Mouse (Mus musculus) CH12.LX (cell line): ENCODE results near the gene Ankrd66. TPM values are rescaled to one million over a fixed set of nuclear protein-coding genes. Genes with fewer than 3 reads are reported as not detected.

ENCODE experiments used
- DNase-seq: peaks from one replicate; pipeline ENCODE4 v3.0.0-alpha.2; 2013; ENCODE audit errors: extremely low read depth
- H3K27ac ChIP-seq: 2 replicates; pipeline ENCODE4 v1.5.1; 2012; ENCODE audit warnings: low read depth, mild to moderate bottlenecking, control low read depth, moderate library complexity; ENCODE audit not compliant: insufficient read depth
- H3K27me3 ChIP-seq: replicated peaks from 2 replicates; pipeline ENCODE3; 2012; ENCODE audit warnings: inconsistent platforms
- H3K36me3 ChIP-seq, 2 experiments: replicated peaks in 1 of 2; 2 replicates each; pipeline versions ENCODE3 to v1.6.1; 2012; ENCODE audit warnings: inconsistent platforms in 1 of 2, low read length in 1 of 2, mild to moderate bottlenecking in 1 of 2, mixed read lengths in 1 of 2, moderate library complexity in 1 of 2; ENCODE audit not compliant: control insufficient read depth in 1 of 2, insufficient read depth in 1 of 2
- H3K4me1 ChIP-seq, 2 experiments: 2 replicates each; pipeline ENCODE4 v1.6.1; 2012; ENCODE audit warnings: inconsistent platforms in 1 of 2, moderate library complexity in 1 of 2; ENCODE audit not compliant: insufficient read depth in 2 of 2, control insufficient read depth in 1 of 2
- H3K4me2 ChIP-seq: 2 replicates; pipeline ENCODE4 v1.6.1; 2012; ENCODE audit warnings: low read depth, mild to moderate bottlenecking, control low read depth; ENCODE audit not compliant: poor library complexity, insufficient read depth, severe bottlenecking
- H3K4me3 ChIP-seq, 3 experiments: fragments of 150-350 bp in 1 of 3; sonication (generic) in 1 of 3; replicated peaks in 1 of 3; 2 replicates each; pipeline versions ENCODE3 to v1.5.1; 2011 to 2012; ENCODE audit warnings: low read depth in 2 of 3, low read length in 2 of 3, mild to moderate bottlenecking in 2 of 3, moderate library complexity in 2 of 3, control low read depth in 1 of 3, improper control_type of control experiment in 1 of 3, inconsistent platforms in 1 of 3, mixed read lengths in 1 of 3; ENCODE audit not compliant: poor library complexity in 1 of 3
- H3K79me2 ChIP-seq: replicated peaks from 2 replicates; pipeline ENCODE4 v1.6.1; 2012; ENCODE audit warnings: mild to moderate bottlenecking, moderate library complexity; ENCODE audit not compliant: control insufficient read depth, poor library complexity, insufficient read depth, severe bottlenecking; ENCODE audit errors: extremely low read depth
- H3K9ac ChIP-seq: 2 replicates; pipeline ENCODE4 v1.6.1; 2012; ENCODE audit warnings: low read depth, mild to moderate bottlenecking, control low read depth, moderate library complexity; ENCODE audit not compliant: insufficient read depth
- H3K9me3 ChIP-seq: replicated peaks from 2 replicates; pipeline ENCODE3; 2012; ENCODE audit warnings: low read length, inconsistent platforms, mixed read lengths
- BHLHE40 ChIP-seq: IDR thresholded peaks from 2 replicates; pipeline ENCODE4 v1.6.1; 2011; ENCODE audit warnings: mild to moderate bottlenecking, low read depth, low read length, improper control_type of control experiment
- E2F4 ChIP-seq: IDR thresholded peaks from 2 replicates; pipeline ENCODE4 v1.6.1; 2011; ENCODE audit warnings: low read depth, low read length, improper control_type of control experiment; ENCODE audit not compliant: insufficient replicate concordance
- ELF1 ChIP-seq: IDR thresholded peaks from 2 replicates; pipeline ENCODE4 v1.6.1; 2014; ENCODE audit warnings: low read depth, mild to moderate bottlenecking, inconsistent platforms, low read length, improper control_type of control experiment
- EP300 ChIP-seq: IDR thresholded peaks from 2 replicates; pipeline ENCODE4 v1.6.1; 2011; ENCODE audit warnings: low read length, improper control_type of control experiment
- ETS1 ChIP-seq: conservative IDR thresholded peaks from 2 replicates; pipeline ENCODE4 v1.6.1; 2012; ENCODE audit warnings: low read depth, mild to moderate bottlenecking, inconsistent platforms, low read length, improper control_type of control experiment, moderate library complexity
- HCFC1 ChIP-seq: IDR thresholded peaks from 2 replicates; pipeline ENCODE4 v1.6.1; 2012; ENCODE audit warnings: low read depth, mild to moderate bottlenecking, inconsistent platforms, low read length, improper control_type of control experiment
- IRF4 ChIP-seq: IDR thresholded peaks from 2 replicates; pipeline ENCODE4 v1.6.1; 2014; ENCODE audit warnings: low read depth, mild to moderate bottlenecking, inconsistent platforms, low read length, improper control_type of control experiment
- MAX ChIP-seq: IDR thresholded peaks from 2 replicates; pipeline ENCODE4 v1.6.1; 2011; ENCODE audit warnings: low read length, improper control_type of control experiment
- MAZ ChIP-seq: IDR thresholded peaks from 2 replicates; pipeline ENCODE4 v1.6.1; 2012; ENCODE audit warnings: low read depth, mild to moderate bottlenecking, inconsistent platforms, low read length, improper control_type of control experiment, moderate library complexity
- MXI1 ChIP-seq: IDR thresholded peaks from 2 replicates; pipeline ENCODE4 v1.6.1; 2011; ENCODE audit warnings: mild to moderate bottlenecking, low read depth, low read length, improper control_type of control experiment
- NRF1 ChIP-seq: IDR thresholded peaks from 2 replicates; pipeline ENCODE4 v1.6.1; 2014; ENCODE audit warnings: low read depth, mild to moderate bottlenecking, inconsistent platforms, low read length, improper control_type of control experiment, moderate library complexity
- PAX5 ChIP-seq: IDR thresholded peaks from 2 replicates; pipeline ENCODE4 v1.6.1; 2012; ENCODE audit warnings: low read length, inconsistent platforms, mixed read lengths
- POLR2AphosphoS2 ChIP-seq: IDR thresholded peaks from 2 replicates; pipeline ENCODE4 v1.6.1; 2011; ENCODE audit warnings: low read depth, low read length, improper control_type of control experiment
- RAD21 ChIP-seq: IDR thresholded peaks from 2 replicates; pipeline ENCODE4 v1.6.1; 2011; ENCODE audit warnings: low read depth, mild to moderate bottlenecking, low read length, improper control_type of control experiment, moderate library complexity
- SIN3A ChIP-seq: IDR thresholded peaks from 2 replicates; pipeline ENCODE4 v1.6.1; 2012; ENCODE audit warnings: low read length, improper control_type of control experiment, inconsistent platforms
- SMC3 ChIP-seq: IDR thresholded peaks from 2 replicates; pipeline ENCODE4 v1.6.1; 2011; ENCODE audit warnings: low read depth, low read length, improper control_type of control experiment
- TCF12 ChIP-seq: IDR thresholded peaks from 2 replicates; pipeline ENCODE4 v1.6.1; 2014; ENCODE audit warnings: low read depth, mild to moderate bottlenecking, inconsistent platforms, low read length, improper control_type of control experiment
- USF1 ChIP-seq: IDR thresholded peaks from 2 replicates; pipeline ENCODE4 v1.6.1; 2014; ENCODE audit warnings: low read depth, mild to moderate bottlenecking, inconsistent platforms, low read length, improper control_type of control experiment
- dilution Hi-C: fragments of 300-500 bp; cut with MboI; formaldehyde crosslinking; loops from 2 replicates; pipeline ENCODE4 v1.14.3; 2020; ENCODE audit warnings: low sequenced_read_pairs; ENCODE audit not compliant: extremely low pct_unique_long_range_greater_than_20kb, extremely low pct_ligation_motif_present
- in situ Hi-C: fragments of 300-500 bp; cut with MboI; formaldehyde crosslinking; loops from 3 replicates; pipeline ENCODE4 v1.14.3; 2019; ENCODE audit warnings: low sequenced_read_pairs, low pct_ligation_motif_present, low pct_unique_long_range_greater_than_20kb, mixed read lengths
- polyA plus RNA-seq: library from polyadenylated mRNA; unstranded; fragments of >175 nt; gene quantifications from 2 replicates; pipeline ENCODE4 v1.2.1, GENCODE M21; 2012; ENCODE audit warnings: low read depth; ENCODE audit not compliant: insufficient read length
- total RNA-seq, 2 experiments: library from RNA; depleted of rRNA; stranded (reverse); fragments of 300-350 nt in 1 of 2; fragments of >200 nt in 1 of 2; gene quantifications; 2 replicates each; pipeline ENCODE4 v1.2.3; 2012 to 2014

Ankrd66 gene
- total and polyA plus RNA-seq, 3 experiments: not detected

GRCm38 (mm10) chr17:43580456-43580855 is 37.0 kb upstream of the Ankrd66 start:
- no peaks in the 10 kb centered on the region for H3K27me3 ChIP-seq
- H3K27ac ChIP-seq: no peak overlapping the region
- no peaks in the 10 kb centered on the region for H3K36me3 ChIP-seq
- in situ Hi-C loops (no loop called here), dilution Hi-C loops (no loop called here)
- no peak overlapping the region for H3K9ac ChIP-seq
- H3K4me3 ChIP-seq: no peak overlapping the region
- H3K9me3 ChIP-seq: peaks cover 39% of the 10 kb centered on the region
- no peaks in the 10 kb centered on the region for H3K4me1 ChIP-seq
- no peak overlapping the region for H3K4me2 ChIP-seq
- no peak for DNase-seq
- H3K79me2 ChIP-seq: no peaks in the 10 kb centered on the region
- TF ChIP-seq POLR2AphosphoS2 (no peak), E2F4 (no peak), MAZ (no peak), NRF1 (no peak), ETS1 (no peak), USF1 (no peak), ELF1 (no peak), SIN3A (no peak), PAX5 (no peak), EP300 (no peak), RAD21 (no peak), HCFC1 (no peak), MXI1 (no peak), BHLHE40 (no peak), MAX (no peak)

GRCm38 (mm10) chr17:43573624-43574073 is 30.2 kb upstream of the Ankrd66 start:
- Histone ChIP-seq H3K36me3 (no peaks in the 10 kb centered on the region), H3K9me3 (peaks cover 30% of the 10 kb centered on the region), H3K4me3 (no peak overlapping the region), H3K9ac (no peak overlapping the region), H3K79me2 (no peaks in the 10 kb centered on the region), H3K27me3 (no peaks in the 10 kb centered on the region), H3K27ac (no peak overlapping the region), H3K4me1 (peaks cover 0 to 10% of the 10 kb centered on the region in 2 experiments; a peak in 1 of 4 replicates), H3K4me2 (no peak overlapping the region)
- in situ Hi-C loops: no loop called here
- peak; percentile 22 for DNase-seq
- TF ChIP-seq SMC3: no peak
- no peak for TF ChIP-seq TCF12
- TF ChIP-seq IRF4: no peak
- no peak for TF ChIP-seq USF1
- no peak for TF ChIP-seq POLR2AphosphoS2
- no peak for TF ChIP-seq SIN3A
- TF ChIP-seq E2F4: no peak
- TF ChIP-seq, all 38 proteins: peak for 0
- dilution Hi-C loops: no loop called here
